Mouse (Mus musculus) macrophage (primary cell): ENCODE data around the gene Wbp4. TPM values are rescaled to one million over a fixed set of nuclear protein-coding genes. Genes with fewer than 3 reads are reported as not detected.
A peak's percentile ranks its signal among the peaks of the same experiment; 100 is the strongest.
"Not testable (repeated sequence)": the region's sequence is repeated elsewhere in the genome, so short reads cannot be mapped to it uniquely, and the experiment has no call there.

Source experiments
- H3K27ac ChIP-seq: fragments of 350-480 bp; formaldehyde crosslinking; 2 replicates; pipeline ENCODE4 v1.9.0; 2021
- H3K36me3 ChIP-seq: fragments of 350-480 bp; formaldehyde crosslinking; 2 replicates; pipeline ENCODE4 v1.9.0; 2021; ENCODE audit errors: inconsistent target
- H3K4me3 ChIP-seq: fragments of 350-480 bp; formaldehyde crosslinking; 2 replicates; pipeline ENCODE4 v1.9.0; 2021; ENCODE audit errors: inconsistent target
- H3K79me2 ChIP-seq: fragments of 350-480 bp; formaldehyde crosslinking; 2 replicates; pipeline ENCODE4 v1.9.0; 2021; ENCODE audit errors: inconsistent target
- WGBS: methylation state at CpG from one replicate; pipeline ENCODE4 v1.1.7; 2026; ENCODE audit warnings: inconsistent platforms; ENCODE audit not compliant: missing documents; 5-methylcytosine and 5-hydroxymethylcytosine counted together
- polyA plus RNA-seq: library from polyadenylated mRNA; stranded (reverse); fragments of 250-400 nt; gene quantifications from 3 replicates; pipeline ENCODE4 v1.2.4, GENCODE M21; 2018; ENCODE audit warnings: inconsistent platforms
- total RNA-seq, 78 experiments: library from RNA; depleted of rRNA; stranded (reverse); fragments of 250-400 nt; gene quantifications; 1 replicate in 9 of 78; 2 replicates in 24 of 78; 3 replicates in 43 of 78; 4 replicates in 2 of 78; pipeline ENCODE4 v1.2.4; 2018; ENCODE audit warnings: inconsistent platforms in 56 of 78

Gene Wbp4
- total RNA-seq (2018; cell fraction: chromatin; rRNA removed), result 100 to 1,000 TPM in 2 of 26 experiments, 10 to 100 TPM in 24; 40.8 to 103 (median 73.2) TPM
- total RNA-seq (2018; cell fraction: cytosol; rRNA removed), result 10 to 100 TPM; 32.3 to 55.0 (median 37.6) TPM
- total RNA-seq (2018; cell fraction: nucleus; rRNA removed), result 10 to 100 TPM; 29.9 to 80.7 (median 44.3) TPM
- 29.1 to 84.4 TPM (median 35.1 TPM) in 3 replicates for polyA plus RNA-seq

GRCm38 (mm10) chr14:79481339-79482151, at the start of gene Wbp4:
Gene Wbp4 (minus strand): TSS chr14:79481520.
- 2% methylated on average over 77 of the region's 86 CpGs for WGBS
- H3K27ac ChIP-seq, result peak within 1 kb of the TSS; percentile 79
- peaks cover 84% of the 10 kb centered on the region for H3K79me2 ChIP-seq
- peak within 1 kb of the TSS; percentile 63 for H3K4me3 ChIP-seq
- H3K36me3 ChIP-seq, result peaks cover 3% of the 10 kb centered on the region; the same call in 1 of the 2 replicates

- peaks cover 13% of the 10 kb centered on the region; the same call in 1 of the 2 replicates for H3K36me3 ChIP-seq
- no peak overlapping the region for H3K4me3 ChIP-seq
- peaks cover 100% of the 10 kb centered on the region for H3K79me2 ChIP-seq
- WGBS, result 40% methylated on average over 6 of the region's 6 CpGs
- no peak overlapping the region for H3K27ac ChIP-seq
Observed at GRCm38 (mm10) chr14:79530761-79531160, 49.4 kb upstream of the Wbp4 start.

GRCm38 (mm10) chr14:79529581-79530554, 48.5 kb upstream of the Wbp4 start:
- Histone ChIP-seq H3K79me2 (peaks cover 100% of the 10 kb centered on the region), H3K4me3 (no peak overlapping the region), H3K27ac (no peak overlapping the region), H3K36me3 (peaks cover 13% of the 10 kb centered on the region; the same call in 1 of the 2 replicates)
- 43% methylated on average over 7 of the region's 10 CpGs for WGBS

- WGBS, result 86% methylated on average over 6 of the region's 6 CpGs
- Histone ChIP-seq H3K79me2 (peaks cover 100% of the 10 kb centered on the region), H3K36me3 (peaks cover 13% of the 10 kb centered on the region; the same call in 1 of the 2 replicates), H3K27ac (no peak overlapping the region), H3K4me3 (no peak overlapping the region)
Observed at GRCm38 (mm10) chr14:79527704-79528103, 46.4 kb upstream of the Wbp4 start.

DNA sequence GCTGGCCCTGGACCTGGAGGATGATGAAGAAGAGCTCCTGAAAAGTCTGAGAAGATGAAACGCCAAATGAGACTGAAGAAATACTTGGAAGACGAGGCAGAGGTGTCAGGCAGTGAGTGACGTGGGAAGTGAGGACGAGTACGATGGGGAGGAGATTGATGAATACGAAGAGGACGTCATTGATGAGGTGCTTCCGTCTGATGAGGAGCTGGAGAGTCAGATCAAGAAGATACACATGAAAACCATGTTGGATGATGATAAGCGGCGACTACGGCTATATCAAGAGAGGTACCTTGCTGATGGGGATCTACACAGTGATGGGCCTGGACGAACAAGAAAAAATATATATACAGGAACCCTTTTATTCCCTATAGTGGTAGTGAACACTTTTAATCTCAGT, 44.8 kb upstream of the Wbp4 start:
- not testable (repeated sequence) for H3K4me3 ChIP-seq, H3K27ac ChIP-seq
- 87% methylated on average over 12 of the region's 12 CpGs for WGBS

DNA sequence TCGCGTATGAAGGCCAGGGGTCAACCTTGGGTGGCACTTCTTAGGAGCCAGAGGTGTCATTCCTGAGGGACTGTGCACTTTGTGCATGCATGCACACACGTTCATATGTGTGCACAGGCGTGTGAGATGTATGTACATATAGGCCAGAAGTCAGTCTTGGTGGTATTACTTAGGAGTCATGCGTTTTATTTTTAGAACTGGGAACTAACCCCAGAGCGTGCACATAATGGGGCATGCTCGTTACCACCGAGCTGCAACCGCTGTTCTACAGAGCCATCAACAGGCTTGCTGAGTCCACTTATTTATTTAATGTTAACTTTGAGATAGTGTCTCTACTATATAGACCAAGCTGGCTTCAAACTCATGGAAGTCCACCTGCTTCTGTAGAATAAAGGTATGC, 41.1 kb upstream of the Wbp4 start:
- Histone ChIP-seq H3K79me2 (peaks cover 100% of the 10 kb centered on the region), H3K4me3 (no peak overlapping the region), H3K27ac (peak overlapping the region; percentile 97), H3K36me3 (peaks cover 7% of the 10 kb centered on the region; the same call in 1 of the 2 replicates)
- under 1% methylated on average over 9 of the region's 9 CpGs for WGBS

More for the DNA sequence above, 44.8 kb upstream of the Wbp4 start:
- Histone ChIP-seq H3K79me2 (peaks cover 100% of the 10 kb centered on the region), H3K36me3 (peaks cover 13% of the 10 kb centered on the region; the same call in 1 of the 2 replicates)

- peak overlapping the region; percentile 97 for H3K27ac ChIP-seq
- no peaks in the 10 kb centered on the region for H3K36me3 ChIP-seq
- WGBS, result 2% methylated on average over 6 of the region's 6 CpGs
- H3K4me3 ChIP-seq, result no peak overlapping the region; the same call in 1 of the 2 replicates
- H3K79me2 ChIP-seq, result peaks cover 100% of the 10 kb centered on the region
Observed at GRCm38 (mm10) chr14:79521471-79522117, 40.3 kb upstream of the Wbp4 start.

DNA sequence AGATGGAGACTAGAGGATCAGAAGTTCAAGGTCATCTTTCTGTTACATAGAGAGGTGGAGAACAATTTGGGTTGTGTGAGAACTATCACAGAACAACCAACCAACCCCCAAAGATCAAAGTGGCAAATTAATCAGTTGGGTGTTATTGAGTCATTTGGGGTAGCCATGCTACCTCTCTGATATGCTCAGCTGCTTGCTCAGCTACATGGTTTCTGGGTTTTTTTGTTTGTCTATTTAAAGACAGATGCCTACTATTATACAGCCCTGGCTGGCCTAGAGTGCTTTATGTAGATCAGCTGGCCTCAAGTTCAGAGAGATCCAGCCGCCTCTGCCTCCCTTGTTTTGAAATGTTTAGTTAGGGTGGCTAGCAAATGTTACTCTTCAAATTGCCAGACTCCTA, 39.7 kb upstream of the Wbp4 start:
- no peaks in the 10 kb centered on the region for H3K36me3 ChIP-seq
- no peak overlapping the region; the same call in 1 of the 2 replicates for H3K4me3 ChIP-seq
- peaks cover 100% of the 10 kb centered on the region for H3K79me2 ChIP-seq
- H3K27ac ChIP-seq, result peak overlapping the region; percentile 97
- 10% methylated on average over 1 of the region's 1 CpGs for whole genome bisulfite sequencing

GRCm38 (mm10) chr14:79520612-79521011, 39.3 kb upstream of the Wbp4 start:
- Histone ChIP-seq H3K79me2 (peaks cover 100% of the 10 kb centered on the region), H3K4me3 (no peak overlapping the region), H3K36me3 (no peaks in the 10 kb centered on the region), H3K27ac (peak overlapping the region; percentile 97)

- Histone ChIP-seq H3K27ac (peak overlapping the region; percentile 98), H3K4me3 (peak overlapping the region; percentile 82), H3K36me3 (no peaks in the 10 kb centered on the region), H3K79me2 (peaks cover 100% of the 10 kb centered on the region)
- 15% methylated on average over 1 of the region's 1 CpGs for WGBS
Observed at GRCm38 (mm10) chr14:79519663-79519975, 38.3 kb upstream of the Wbp4 start.

GRCm38 (mm10) chr14:79518761-79519662, 37.7 kb upstream of the Wbp4 start:
- H3K36me3 ChIP-seq, result no peaks in the 10 kb centered on the region
- peak overlapping the region; percentile 82 for H3K4me3 ChIP-seq
- H3K79me2 ChIP-seq, result peaks cover 100% of the 10 kb centered on the region
- WGBS, result 2% methylated on average over 19 of the region's 19 CpGs
- peak overlapping the region; percentile 98 for H3K27ac ChIP-seq

DNA sequence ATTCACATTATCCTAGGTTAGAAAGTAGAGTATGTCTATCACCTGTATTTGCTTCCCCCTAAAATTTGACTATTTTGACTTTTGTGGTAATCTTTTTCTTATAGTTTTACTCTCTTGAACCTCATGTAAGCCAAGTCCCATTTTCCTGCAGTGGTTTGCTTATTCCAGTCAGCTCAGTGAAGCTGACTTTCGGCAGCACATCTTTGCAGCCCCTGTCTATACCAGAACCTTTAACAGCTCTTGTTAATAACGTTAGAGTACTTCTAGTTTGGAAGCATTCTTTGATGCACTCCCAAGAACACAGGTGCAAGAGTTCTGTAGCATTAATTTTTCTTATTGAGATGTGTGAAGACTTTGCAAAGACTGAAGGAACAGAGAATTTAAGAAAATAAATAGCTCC, 36.8 kb upstream of the Wbp4 start:
- peak overlapping the region; percentile 98 for H3K27ac ChIP-seq
- H3K36me3 ChIP-seq, result no peaks in the 10 kb centered on the region
- WGBS, result 3% methylated on average over 2 of the region's 2 CpGs
- H3K4me3 ChIP-seq, result peak overlapping the region; percentile 82
- H3K79me2 ChIP-seq, result peaks cover 100% of the 10 kb centered on the region

GRCm38 (mm10) chr14:79517185-79517740, 35.9 kb upstream of the Wbp4 start:
- Histone ChIP-seq H3K27ac (peak overlapping the region; percentile 98), H3K4me3 (peak overlapping the region; percentile 82), H3K79me2 (peaks cover 100% of the 10 kb centered on the region), H3K36me3 (no peaks in the 10 kb centered on the region)
- WGBS, result 5% methylated on average over 8 of the region's 8 CpGs
